In genomic region chr11:55446579-55446978, GRCm38 (mm10) we compare ENCODE assay signal across 8 mouse cellular contexts. TPM values are rescaled to one million over a fixed set of nuclear protein-coding genes. Genes with fewer than 3 reads are reported as not detected.
A peak's percentile ranks its signal among the peaks of the same experiment; 100 is the strongest.
DNase-seq lines count a peak whose midpoint lies in the region; ATAC-seq lines count a peak whose summit lies in the region.

No protein-coding gene starts in this region.

- intact Hi-C loops in gastrocnemius, postnatal 36 days (cut with DNase I), result loop anchor here (1.0 to 5.0 kb wide), 2 partner anchors 57 to 244 kb away; partner anchors contain the start of gene Slc36a1
- intact Hi-C loops in left cerebral cortex, postnatal 14 days (cut with DNase I), result loop anchor here (5.0 to 10.0 kb wide), 2 partner anchors 212 to 244 kb away; partner anchors contain the start of gene Slc36a1

- peak; percentile 85 for ATAC-seq in intestine, embryonic 14.5 days (replicated peaks; ENCODE audit: low FRiP score, low TSS enrichment, low read depth)
- ATAC-seq in activated CD4-positive, CD25-positive, alpha-beta regulatory T cell, adult 4 months, result no peak

- H3K36me3 ChIP-seq in intestine, embryonic 14.5 days (ENCODE audit: control insufficient read depth, insufficient read depth, low read length), result peaks cover 35% of the 10 kb centered on the region

- 16% methylated on average over 4 of the region's 4 CpGs for WGBS in intestine, embryonic 14.5 days

- no peak overlapping the region for H3K4me3 ChIP-seq in intestine, embryonic 14.5 days (ENCODE audit: low read depth, low read length)

- H3K27me3 ChIP-seq in intestine, embryonic 14.5 days (replicated peaks; ENCODE audit: control insufficient read depth, insufficient read depth, low read length), result no peaks in the 10 kb centered on the region

- H3K9ac ChIP-seq in intestine, embryonic 14.5 days (ENCODE audit: low read length), result no peak overlapping the region

- no peaks in the 10 kb centered on the region for H3K4me1 ChIP-seq in intestine, embryonic 14.5 days (replicated peaks; ENCODE audit: control insufficient read depth, insufficient read depth, low read length)

- H3K9me3 ChIP-seq in intestine, embryonic 14.5 days (ENCODE audit: control insufficient read depth, low read length), result no peaks in the 10 kb centered on the region

- no peak overlapping the region for H3K4me2 ChIP-seq in intestine, embryonic 14.5 days (ENCODE audit: low read length)

- peak overlapping the region; percentile 24; the same call in 1 of the 2 replicates for H3K27ac ChIP-seq in intestine, embryonic 14.5 days (ENCODE audit: low read depth)

- DNase-seq in adrenal gland, adult 2 months, result peak; percentile 86
- peak; percentile 75 for DNase-seq in embryo, embryonic 11.5 days (ENCODE audit: low read depth, low spot score)
- DNase-seq in gastrocnemius, postnatal 36 days, result peak; percentile 72 to 74
- DNase-seq in intestine, embryonic 14.5 days (ENCODE audit: low spot score), result peak; percentile 89
- peak; percentile 86 to 87 for DNase-seq in left cerebral cortex, postnatal 14 days (ENCODE audit: low spot score in 2 of 2)
- peak; percentile 87 for DNase-seq in mesoderm, embryonic 11.5 days (ENCODE audit: low read depth, low spot score)
- peak; percentile 71 for DNase-seq in right cerebral cortex, postnatal 25 days

RNA-seq across cellular contexts. Expression of gene Atox1, which starts 14.5 kb away (rescaled TPM):
- 100 to 1,000 TPM; 226 to 307 TPM for total RNA-seq in adrenal gland, adult 2 months (2021)
- polyA plus RNA-seq in adrenal gland, adult 2 months (2012; rRNA removed), result 679 and 685 TPM in 2 replicates
- total RNA-seq in gastrocnemius, postnatal 36 days (2021), result 10 to 100 TPM; 50.4 to 56.4 TPM
- 400 and 443 TPM in 2 replicates for polyA plus RNA-seq in intestine, embryonic 14.5 days (2014; fragmentation: Nextera tagmentation; extraction: Ambion mirVana)
- total RNA-seq in left cerebral cortex, postnatal 14 days (2021), result 100 to 1,000 TPM; 123 to 140 TPM
- polyA plus RNA-seq in activated CD4-positive, CD25-positive, alpha-beta regulatory T cell, adult 4 months (2017; shearing (Covaris generic)), result 100 to 1,000 TPM; 224 to 229 TPM

RNA-seq across cellular contexts. Expression of gene G3bp1, which starts 22.9 kb away (rescaled TPM):
- 10 to 100 TPM; 50.7 to 54.6 TPM for total RNA-seq in adrenal gland, adult 2 months (2021)
- polyA plus RNA-seq in adrenal gland, adult 2 months (2012; rRNA removed), result 22.7 and 33.7 TPM in 2 replicates
- 10 to 100 TPM; 46.1 to 48.5 TPM for total RNA-seq in gastrocnemius, postnatal 36 days (2021)
- 198 and 212 TPM in 2 replicates for polyA plus RNA-seq in intestine, embryonic 14.5 days (2014; fragmentation: Nextera tagmentation; extraction: Ambion mirVana)
- total RNA-seq in left cerebral cortex, postnatal 14 days (2021), result 10 to 100 TPM; 38.1 to 38.8 TPM
- 10 to 100 TPM; 62.4 to 65.3 TPM for polyA plus RNA-seq in activated CD4-positive, CD25-positive, alpha-beta regulatory T cell, adult 4 months (2017; shearing (Covaris generic))

RNA-seq across cellular contexts. Expression of gene Sparc, which starts 23.6 kb away (rescaled TPM):
- total RNA-seq in adrenal gland, adult 2 months (2021), result 1,000 to 10,000 TPM; 1,553 to 3,019 TPM
- polyA plus RNA-seq in adrenal gland, adult 2 months (2012; rRNA removed), result 4,707 and 5,966 TPM in 2 replicates
- 100 to 1,000 TPM; 572 to 675 TPM for total RNA-seq in gastrocnemius, postnatal 36 days (2021)
- polyA plus RNA-seq in intestine, embryonic 14.5 days (2014; fragmentation: Nextera tagmentation; extraction: Ambion mirVana), result 1,391 and 1,474 TPM in 2 replicates
- 100 to 1,000 TPM; 371 to 390 TPM for total RNA-seq in left cerebral cortex, postnatal 14 days (2021)
- polyA plus RNA-seq in activated CD4-positive, CD25-positive, alpha-beta regulatory T cell, adult 4 months (2017; shearing (Covaris generic)), result not detected
